Mouse (Mus musculus) megakaryocyte, adult 5-6 weeks (primary cell): Measurements from ENCODE around the gene Fnip2. TPM values are rescaled to one million over a fixed set of nuclear protein-coding genes. Genes with fewer than 3 reads are reported as not detected.

Experiments used
- ATAC-seq: 2 replicates; pipeline ENCODE4 v1.8.0; 2016; ENCODE audit warnings: mild to moderate bottlenecking, inconsistent platforms; ENCODE audit not compliant: poor library complexity, severe bottlenecking
- total RNA-seq, 2 experiments: library from RNA; stranded (forward) in 1 of 2; stranded (reverse) in 1 of 2; fragments of 153-499, 151-499 nt in 1 of 2; fragments of 221-1000, 200-1000 nt in 1 of 2; gene quantifications; 2 replicates each; pipeline versions ENCODE4 v1.2.3 to v1.2.4; 2015 to 2017

The Fnip2 gene
- total RNA-seq, 2 experiments from 2014 or later, result 17.1 to 21.3 TPM

DNA sequence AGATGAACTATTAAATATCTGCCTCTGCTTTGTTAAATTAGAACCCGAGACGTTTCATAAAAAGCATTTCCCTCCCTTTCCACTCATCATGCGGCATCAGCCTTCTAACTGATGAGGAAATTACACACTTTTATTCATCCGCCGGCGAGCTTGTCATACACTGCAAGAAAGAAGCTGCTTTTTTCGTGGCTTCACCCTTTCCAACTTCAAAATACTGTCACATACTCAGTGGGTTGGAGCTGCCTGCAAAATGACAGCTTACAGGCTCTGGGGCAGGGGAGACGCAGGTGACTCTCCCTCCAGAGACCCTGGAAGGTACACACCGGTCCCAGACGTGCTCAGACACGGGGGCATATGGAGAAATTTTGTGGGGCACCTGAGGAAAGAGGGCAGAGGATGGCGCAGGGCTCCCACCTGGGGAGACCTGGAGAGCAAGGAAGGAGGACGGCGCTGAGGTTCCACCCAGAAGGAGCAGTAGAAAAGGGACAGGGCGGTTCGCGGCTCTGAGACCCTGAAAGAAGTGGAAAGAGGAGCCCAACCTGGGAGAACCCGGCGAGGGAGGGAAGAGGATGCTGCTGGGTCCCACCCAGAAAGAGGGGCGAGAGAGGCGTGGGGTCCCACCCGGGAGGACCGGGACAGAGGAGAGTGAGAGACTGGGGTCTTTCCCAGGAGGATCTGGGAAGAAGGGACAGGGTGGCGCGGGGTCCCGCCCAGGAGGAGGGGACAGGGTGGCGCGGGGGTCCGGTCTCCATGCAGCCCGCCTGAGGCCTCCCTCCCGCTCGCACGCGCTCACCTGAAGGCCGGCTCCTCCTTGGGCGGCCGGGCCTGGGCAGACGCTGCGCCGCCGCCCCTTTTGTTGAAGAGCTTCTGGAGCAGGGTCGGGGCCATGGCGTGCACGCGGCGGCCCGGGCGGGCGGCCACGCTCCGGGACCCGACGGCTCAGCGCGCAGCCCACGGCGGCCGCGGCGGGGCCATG, 592 bp downstream of the Fnip2 start:
- no peak for ATAC-seq

DNA sequence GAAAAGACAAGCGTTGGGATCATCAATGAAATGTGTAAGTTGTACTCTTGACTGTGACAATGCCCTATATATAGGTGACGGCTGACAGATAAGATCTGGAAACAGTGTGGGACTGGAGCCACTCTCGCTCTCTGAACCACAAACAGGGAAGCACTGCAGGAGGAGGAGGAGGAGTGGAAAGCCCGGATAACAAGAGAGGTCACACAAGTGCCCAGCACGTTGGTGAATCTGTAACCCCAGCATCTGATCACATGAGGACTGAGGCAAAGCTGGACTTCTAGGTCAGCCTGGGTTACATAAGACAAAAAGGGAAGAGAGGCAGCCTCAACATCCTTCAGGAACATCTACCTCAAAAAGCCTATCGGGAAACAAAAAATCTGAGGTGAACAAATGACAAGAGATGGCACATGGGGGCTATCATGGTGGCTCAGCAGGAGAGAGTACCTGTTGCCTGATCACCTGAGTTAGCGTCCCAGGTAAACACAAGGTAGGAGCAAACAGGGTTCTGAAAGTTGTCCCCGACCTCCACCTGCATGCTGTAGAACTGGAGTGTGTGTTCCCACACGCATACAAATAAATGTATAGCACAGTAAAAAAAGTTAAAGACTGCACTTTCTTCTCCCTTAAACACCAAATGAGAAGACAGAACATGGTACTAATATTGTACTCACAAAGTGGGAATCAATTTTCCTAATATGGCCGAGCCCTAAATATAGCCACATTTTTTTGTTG, 2.6 kb downstream of the Fnip2 start:
- no peak for ATAC-seq

DNA sequence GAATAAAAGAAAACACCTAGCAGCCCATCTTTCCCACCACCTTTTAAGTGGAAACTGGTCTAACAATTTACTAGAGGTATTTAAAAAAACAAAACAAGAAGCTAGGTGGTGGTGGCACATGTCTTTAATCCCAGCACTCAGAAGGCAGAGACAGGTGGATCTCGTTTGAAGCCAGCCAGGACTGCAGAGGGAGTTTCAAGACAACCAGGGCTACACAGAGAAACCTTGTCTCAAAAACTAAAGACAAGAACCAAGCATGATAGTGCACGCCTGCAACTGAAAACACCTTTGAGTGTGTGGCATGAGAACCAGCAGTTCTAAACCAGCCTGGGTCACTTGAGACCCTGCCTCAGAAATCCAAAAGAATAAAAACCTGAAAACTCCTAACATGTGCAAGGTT, 4.1 kb downstream of the Fnip2 start:
- ATAC-seq, result no peak

DNA sequence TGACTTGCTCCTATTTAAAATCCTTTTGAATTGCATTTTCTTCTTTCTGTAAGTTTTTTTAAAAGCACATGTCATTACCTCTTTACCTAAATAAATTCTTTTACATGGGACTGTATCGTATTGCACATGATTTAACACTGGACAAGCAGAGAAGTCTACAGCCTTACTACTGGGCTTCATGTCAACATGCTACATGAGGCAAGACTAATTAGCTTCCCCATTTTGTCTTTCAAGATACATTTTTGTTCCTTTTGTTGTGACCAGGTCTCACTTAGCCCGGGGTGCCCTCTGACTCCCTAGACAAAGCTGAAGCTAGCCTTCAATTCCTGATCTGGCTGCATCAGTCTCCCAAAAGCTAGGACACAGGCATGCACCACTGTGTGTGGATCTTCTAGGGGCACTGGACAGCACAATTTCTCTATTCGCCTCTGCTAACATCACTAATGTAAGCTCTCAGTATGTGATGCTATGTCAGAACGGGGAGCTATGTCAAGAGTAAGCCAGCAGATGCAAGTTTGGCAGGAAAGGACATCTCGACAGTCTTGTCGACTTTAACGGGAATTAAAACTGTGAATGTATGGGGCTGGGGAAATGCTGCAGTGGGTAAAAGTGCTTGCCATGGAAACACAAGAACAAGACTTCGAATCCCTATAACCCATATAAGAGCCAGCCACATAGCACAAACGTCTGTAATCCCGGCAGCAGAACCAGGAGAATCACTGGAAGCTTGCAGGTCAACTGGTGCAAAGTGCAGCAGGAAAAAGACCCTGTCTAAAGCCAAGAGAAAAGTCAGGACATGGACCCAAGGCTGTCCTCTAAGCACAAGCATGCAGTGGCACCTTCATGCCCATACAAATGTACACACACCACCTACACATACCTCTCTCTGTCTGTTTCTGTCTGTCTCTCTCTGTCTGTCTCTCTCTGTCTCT, 5.5 kb downstream of the Fnip2 start:
- ATAC-seq, result peak; percentile 93

DNA sequence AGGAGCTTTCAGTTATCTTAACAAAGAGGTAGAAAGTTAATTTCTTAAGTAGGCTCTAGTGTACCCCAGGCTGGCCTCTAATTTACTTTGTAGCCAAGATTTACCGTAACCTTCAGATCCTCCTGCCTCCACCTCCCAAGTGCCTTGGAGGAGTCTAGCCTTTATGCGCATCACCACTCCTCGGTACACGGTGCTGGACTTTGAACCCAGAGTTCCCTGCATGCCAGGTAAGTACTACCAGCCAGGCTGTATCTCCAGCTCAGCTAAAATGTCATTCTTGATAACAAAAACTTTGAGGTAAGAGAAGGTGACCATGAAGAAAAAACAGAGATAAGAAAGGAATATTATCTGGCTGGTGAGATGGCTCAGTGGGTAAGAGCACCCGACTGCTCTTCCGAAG, 7.0 kb downstream of the Fnip2 start:
- no peak for ATAC-seq

DNA sequence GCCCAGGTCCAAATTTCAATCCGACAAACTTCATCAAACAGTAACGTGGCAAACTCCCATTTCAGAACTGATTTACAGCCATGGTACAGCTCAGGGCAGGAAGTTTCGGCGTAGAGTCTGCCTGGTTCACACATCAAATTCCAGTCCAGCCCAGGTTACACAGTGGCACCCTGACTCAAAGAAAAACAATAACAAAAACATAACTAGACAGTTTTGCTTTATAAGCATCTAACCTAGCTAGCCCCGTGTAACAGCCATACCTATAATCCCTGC, 7.9 kb downstream of the Fnip2 start:
- no peak for ATAC-seq

DNA sequence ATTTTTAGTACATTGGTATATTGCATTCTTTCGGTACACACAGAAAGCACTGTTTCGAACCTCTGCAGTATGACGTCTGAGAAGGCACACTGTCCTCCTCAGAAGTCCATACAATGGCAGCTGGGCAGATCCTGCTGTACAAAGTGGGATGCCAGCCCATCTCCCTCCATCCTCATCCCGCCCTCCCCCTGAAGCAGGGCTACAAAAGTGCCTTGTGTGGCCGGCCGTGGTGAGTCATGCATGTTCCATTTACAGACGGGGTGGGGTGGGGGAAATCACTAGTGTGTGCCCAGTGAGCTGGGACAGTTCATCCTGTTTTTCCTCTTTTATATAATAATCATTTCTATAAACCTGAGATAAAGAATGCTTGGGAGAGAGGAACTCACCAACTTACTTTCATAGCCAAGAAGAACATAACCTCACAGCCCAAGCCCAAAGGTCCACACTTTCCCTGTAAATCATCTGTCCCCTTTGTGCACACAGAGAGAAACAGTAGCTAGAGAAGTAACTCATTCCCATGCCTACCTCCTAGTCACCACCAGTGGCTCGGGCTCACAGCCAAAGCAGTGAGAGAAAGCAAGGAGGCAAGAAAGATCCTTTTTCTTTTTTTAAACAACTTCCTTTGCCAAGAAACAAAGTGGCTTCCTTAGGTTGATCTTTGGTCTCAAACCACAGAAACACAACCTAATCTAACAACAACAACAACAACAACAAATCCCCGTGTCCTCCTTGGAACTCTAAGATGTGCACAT, 8.4 kb downstream of the Fnip2 start:
- ATAC-seq, result 0 out of 2 replicates have a peak, but pooled peaks have one; percentile 23

DNA sequence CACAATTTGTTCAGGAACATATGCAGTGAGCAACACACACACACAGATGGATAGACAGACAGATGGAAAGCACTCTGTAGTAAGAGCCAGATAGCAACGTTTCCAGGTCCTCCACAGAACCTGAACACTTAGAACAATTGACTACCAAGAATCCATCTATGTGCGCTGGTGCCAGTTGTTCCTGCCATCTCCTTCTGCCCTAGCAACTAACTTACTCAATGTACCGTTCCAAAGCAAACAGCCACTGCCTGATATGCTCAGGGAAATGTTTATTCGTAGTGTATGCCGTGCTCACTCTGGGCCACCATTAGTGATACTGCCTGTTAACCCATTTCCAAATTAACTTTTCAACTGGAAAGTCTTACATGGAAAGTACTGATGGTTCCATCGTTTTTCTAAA, 12.5 kb downstream of the Fnip2 start:
- no peak for ATAC-seq

DNA sequence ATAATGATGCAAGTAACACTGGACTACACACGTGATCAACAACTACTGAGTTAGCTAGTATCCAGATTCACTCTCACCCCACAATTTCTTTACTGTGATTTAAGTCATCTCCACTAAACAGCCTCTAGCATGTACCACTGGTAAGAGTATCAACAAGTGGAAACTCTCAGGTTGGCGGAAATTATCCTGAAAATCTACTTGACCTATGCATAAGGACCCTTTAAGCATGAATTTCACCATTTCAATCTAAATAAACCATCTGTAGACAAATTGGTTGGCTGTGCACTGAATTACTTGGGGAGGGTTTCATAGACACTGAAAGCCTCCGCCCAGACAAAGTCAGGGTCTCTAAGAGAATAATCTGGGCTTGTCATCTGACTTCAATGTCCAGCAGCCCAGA, 13.8 kb downstream of the Fnip2 start:
- ATAC-seq, result no peak

DNA sequence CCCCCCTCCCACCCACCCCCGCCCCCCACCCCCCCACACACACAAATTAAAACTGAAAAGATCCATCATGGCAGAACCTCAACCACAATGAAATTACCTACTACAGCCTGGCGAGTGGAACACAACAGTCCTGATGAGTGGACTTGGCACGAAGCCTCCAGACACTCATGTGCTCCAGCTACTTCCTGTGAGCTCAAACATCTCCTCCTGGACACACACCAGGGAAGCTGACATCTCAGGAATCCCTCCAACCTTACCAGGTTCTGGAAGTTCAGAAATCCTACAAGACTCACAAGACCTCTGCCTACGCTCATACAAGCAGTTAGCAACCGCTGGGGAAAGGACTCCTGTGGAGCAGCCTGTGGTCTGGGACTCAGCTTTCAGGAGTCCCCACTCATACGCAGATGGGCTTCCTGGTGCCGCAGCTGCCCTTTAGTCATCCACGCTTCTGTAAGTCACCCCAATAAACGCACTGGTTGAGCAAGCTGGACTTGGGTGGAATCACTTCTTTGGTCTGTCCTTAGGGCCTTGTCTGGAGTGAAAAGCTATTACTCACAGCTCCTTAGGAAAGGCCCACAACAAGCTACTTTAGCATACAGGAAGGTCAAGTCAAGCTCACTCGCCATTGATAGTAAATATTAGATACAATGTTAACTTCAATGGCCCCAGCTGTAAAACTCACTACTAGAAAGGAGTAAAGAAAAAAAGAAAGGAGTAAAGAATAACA, 15.6 kb downstream of the Fnip2 start:
- ATAC-seq, result no peak

DNA sequence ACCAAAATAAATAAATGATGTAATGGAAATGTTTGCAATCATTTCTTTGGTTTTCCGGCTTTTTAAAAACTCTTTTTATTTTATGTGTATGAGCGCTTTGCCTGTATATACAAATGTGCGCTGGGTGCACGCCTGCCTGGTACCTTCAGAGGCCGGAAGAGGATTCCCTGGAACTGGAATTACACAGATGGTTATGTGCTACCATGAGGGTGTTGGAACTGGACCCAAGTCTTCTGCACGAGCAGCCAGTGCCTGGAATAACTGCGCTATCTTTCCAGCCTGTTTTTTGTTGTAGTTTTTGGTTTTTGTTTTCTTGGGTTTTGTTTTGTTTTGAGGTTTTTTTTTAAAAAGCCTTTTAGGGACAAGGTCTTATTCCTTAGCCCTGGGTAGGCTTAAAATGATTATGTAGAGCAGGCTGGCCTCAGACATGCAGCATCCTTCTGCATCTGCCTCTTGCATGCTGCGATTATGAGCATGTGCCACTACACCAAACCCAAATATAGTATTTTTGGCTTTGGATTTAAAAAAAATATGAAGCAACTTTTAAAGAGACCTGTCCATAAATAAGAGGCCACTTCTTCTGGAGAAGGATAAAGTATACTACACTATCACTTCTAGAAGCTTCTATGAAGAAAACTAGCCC, 17.7 kb downstream of the Fnip2 start:
- ATAC-seq, result no peak

DNA sequence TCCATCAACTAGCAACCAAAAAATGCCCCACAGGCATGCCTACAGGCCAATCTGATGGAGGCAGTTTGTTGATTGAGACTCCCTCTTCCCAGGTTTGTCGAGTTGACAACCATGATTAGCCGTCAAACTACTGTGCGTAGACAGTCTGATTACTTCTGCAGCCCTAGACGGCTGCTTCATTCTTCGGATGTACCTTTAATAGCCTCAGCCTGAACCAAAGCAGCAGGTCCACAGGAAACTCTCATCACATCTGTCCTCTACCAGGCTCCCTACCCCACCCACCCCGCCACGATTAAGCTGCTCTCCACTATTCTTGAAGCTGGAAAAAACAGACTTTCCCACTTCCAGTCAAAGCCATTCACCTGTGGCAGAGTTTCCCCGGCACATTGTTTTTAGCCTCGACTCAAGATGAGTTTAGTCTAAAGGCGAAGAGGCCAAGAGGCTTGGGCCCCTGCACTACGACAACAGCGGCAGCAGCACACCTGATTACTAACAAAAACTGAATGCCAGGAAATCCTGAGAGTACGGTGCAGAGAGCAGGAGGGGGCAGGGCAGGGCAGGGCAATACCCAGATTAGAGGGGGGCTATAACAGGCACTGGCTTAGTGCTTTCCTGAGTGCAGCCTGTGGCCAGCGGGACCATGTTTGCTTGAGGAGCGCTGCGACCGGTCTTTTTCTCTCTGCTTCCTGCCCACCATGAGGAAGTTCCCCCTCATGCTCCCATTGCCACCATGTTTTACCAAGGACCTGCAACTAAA, 18.7 kb downstream of the Fnip2 start:
- ATAC-seq, result no peak

DNA sequence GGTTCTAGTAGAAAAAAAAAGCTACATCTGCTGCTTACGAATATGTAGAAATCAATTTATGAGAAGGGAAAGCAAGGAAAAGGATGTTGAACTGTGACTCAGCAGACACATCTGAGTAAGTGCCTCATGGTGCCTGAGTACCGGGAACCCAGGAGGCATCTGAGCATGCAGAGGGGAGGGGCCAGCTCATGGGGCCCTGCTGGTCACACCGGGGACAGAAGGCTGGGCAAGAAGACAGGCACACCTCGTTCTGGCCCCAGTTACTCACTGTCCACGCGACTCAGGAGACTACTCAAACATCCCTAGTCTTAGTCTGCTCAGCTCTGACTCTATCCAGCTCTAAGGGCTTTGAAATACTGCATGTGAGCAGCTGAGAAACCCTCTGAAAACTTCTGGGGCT, 25.0 kb downstream of the Fnip2 start:
- ATAC-seq, result peak; percentile 96

DNA sequence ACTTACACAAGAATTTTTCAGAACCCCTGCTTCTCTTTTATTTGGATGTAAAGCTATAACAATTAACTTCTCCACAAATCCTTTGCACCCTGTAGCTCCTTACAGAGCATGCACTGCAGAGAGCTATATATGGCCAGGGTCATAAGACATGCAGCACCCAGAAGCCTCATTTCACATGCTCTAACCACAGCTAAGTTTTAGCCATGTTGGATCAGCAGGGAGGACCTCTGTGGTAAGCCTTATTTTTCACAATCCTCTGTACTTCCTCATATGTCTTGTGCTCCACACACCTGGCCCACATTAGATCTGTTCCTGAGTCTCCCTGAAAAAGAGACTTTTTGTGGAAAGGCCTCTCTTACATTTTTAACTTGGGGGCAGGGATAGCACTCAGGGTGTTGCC, 27.9 kb downstream of the Fnip2 start:
- peak; percentile 64 for ATAC-seq

DNA sequence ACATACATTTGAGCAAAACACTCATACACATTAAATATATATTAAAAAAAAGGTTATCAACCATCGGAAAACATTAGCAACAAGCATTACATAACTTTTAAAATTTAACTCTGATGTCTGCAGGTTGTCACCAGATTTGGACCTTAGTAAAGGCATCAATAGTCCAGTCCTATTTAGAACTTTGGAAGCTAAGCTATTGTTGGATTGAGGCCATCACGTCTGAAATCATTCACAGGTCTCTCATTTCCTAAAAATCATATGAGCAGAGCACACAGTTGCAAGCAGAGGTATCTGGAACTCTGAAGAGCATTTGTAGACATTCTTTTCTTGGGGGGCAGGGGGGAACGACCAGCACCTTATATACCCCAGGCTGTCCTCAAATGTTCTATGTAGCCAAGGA, 28.5 kb downstream of the Fnip2 start:
- no peak for ATAC-seq

DNA sequence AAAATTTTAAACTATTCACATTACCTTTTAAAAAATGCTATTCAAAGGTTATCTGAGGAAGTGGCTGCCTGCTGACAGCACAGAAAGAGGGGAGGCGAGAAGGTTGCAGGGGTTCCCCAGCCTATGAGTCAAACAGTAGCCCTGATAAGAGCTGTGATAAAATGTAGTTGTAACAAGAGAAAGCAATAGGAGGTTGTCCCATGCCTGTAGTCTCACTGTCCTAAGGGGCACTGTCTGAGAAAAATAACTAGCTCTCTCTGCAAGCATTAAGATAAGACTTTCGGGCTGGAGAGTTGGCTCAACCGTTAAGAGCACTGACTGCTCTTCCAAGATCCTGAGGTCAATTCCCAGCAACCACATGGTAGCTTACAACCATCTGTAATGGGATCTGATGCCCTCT, 29.3 kb downstream of the Fnip2 start:
- no peak for ATAC-seq

DNA sequence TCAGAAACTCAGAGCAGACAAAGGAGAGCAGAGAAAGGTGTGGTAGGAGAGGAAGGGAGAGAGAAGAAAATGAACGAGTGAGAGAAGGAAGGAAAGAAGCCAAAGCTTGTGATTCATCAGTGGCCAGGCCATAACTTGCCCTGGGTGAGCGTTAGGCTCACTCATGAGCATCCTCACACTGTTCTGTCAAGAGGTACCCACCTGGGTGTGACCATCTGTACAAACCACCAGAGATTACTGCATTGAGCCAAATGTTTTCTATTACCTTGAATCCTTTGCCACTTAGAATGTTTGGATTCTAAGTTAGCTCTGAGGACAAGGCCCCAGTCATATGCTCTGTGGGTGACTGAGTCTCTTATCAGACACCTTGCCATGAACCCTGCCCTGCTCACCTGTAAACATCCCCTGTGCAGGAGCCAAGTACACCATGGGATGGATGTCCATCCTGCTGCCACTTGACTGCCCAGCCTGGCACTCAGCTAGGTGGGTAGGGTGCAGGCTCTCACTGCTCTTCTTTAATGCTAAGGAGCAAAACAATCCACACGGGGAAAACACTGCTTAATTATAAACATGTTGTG, 29.9 kb downstream of the Fnip2 start:
- no peak for ATAC-seq

DNA sequence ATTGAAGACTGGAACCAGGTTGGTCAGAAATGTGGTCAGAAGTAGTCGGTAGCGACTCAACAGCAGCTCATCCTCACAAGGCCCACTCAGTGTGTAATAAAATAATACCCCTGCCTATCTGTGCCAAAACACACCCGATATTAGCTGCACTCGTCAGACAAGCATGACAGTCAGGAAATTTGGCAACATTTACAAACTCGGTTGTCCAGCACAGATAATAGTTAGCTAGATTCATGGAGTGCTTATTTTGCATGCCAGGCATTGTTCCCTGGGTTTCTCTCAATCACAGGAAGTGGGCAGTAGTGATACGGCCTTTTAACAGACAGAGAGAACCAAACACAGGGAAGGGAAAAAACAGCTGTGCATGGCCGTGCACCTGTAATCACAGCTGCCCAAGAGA, 30.6 kb downstream of the Fnip2 start:
- ATAC-seq, result no peak
